Mouse (Mus musculus) megakaryocyte, adult 5-6 weeks (primary cell): Measurements from ENCODE around the gene Fam120a. TPM values are rescaled to one million over a fixed set of nuclear protein-coding genes. Genes with fewer than 3 reads are reported as not detected.

ENCODE experiments used
- ATAC-seq: 2 replicates; pipeline ENCODE4 v1.8.0; 2016; ENCODE audit warnings: mild to moderate bottlenecking, inconsistent platforms; ENCODE audit not compliant: poor library complexity, severe bottlenecking
- total RNA-seq, 2 experiments: library from RNA; stranded (forward) in 1 of 2; stranded (reverse) in 1 of 2; fragments of 153-499, 151-499 nt in 1 of 2; fragments of 221-1000, 200-1000 nt in 1 of 2; gene quantifications; 2 replicates each; pipeline versions ENCODE4 v1.2.3 to v1.2.4; 2015 to 2017

Fam120a gene
- total RNA-seq, 2 experiments from 2014 or later: 118 to 191 TPM

DNA sequence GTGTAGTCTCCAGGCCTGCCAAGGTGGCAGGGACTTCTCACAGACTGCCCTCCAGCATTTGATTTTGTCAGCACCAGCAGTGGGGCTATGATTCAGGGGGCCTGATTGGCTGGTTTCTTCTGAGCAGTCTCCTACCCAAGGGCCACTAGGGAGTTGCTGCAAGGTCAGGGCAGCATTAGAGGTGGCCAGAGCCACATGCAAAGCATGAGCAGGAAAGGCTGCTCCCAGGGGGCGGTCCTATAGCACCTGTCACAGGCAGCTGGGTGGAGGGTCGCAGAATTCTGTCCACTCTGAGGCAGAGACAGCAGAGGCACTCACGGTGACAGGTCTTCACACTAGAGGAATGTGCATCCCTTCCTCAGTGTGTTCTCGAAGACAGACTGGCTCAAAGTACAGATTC is 109.0 kb downstream of the Fam120a start:
- ATAC-seq: no peak

GRCm38 (mm10) chr13:48858054-48858453 is 109.8 kb downstream of the Fam120a start:
- ATAC-seq: no peak

DNA sequence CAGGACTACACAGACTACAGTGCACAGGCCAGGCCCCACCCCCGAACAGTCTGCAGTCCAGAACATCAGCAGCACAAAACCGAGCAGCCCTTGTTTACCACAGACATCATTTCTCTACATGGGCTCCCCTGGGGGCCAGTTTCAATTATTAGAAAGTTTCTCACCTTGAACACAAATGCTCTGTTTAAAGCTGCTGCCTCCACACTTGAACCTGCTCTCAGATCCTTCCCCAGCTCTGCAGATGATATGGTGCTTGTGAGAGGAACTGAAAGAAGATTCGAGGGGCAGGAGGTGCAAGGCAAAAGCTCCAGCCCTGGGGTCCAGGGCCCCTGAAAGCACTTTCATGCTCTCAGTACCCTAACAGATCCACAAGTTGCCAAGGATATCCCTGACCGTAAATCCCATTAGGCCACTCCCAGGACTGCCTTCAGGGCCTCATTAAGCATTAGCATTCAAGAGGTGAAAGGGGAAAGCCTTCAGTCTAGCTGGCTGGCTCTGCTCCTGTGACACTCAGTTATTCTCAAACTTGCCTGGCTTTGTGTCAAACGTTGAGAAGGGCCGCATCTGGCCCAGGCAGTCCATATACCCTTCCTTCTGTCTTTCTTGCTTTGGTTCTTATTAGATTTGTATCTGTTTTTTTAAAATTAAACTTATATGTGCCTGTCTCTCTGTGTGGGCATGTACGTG is 110.4 kb downstream of the Fam120a start:
- ATAC-seq: no peak

DNA sequence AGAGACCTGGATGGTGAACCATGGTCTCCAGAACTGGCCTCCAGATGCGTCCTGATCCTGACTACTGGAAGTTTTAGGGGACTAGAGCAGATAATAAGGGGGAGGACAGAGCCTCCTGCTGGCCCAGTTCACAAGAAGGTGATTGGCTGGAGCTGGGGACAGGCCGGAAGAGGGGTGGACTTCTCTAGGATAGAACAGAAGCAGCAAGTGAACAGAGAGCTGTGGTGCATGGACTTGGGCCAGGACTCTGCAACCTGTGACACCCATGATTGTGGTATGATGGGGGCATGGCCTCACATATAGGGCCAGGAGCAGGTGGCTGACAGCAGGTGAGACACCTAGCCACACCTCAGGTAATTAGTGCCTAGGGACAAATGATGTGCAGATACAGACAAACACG is 113.9 kb downstream of the Fam120a start:
- no peak for ATAC-seq

DNA sequence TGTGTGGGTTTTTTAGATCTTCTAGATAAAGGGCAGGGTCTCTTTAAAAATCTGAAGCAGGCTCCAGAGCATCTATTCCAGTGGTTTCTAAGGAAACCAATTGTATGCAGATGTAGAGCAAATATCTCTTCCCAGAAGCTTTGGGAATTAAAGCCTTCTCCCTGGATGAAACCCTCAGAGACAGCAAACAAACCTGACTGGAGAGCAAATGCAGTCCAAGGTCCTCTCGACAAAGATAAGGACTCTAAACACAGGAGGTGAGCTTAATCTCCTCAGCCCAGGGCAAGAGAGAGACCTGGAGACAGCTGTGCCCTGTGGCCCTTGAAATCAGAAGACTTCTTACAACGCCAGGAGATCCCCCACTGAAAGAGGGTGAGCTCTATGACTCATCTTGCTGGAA is 114.3 kb downstream of the Fam120a start:
- ATAC-seq: no peak

GRCm38 (mm10) chr13:48852859-48853258 is 115.0 kb downstream of the Fam120a start:
- 0 out of 2 replicates have a peak, but pooled peaks have one; percentile 24 for ATAC-seq

GRCm38 (mm10) chr13:48851719-48852118 is 116.1 kb downstream of the Fam120a start:
- ATAC-seq: no peak

GRCm38 (mm10) chr13:48850771-48851170 is 117.0 kb downstream of the Fam120a start:
- no peak for ATAC-seq

DNA sequence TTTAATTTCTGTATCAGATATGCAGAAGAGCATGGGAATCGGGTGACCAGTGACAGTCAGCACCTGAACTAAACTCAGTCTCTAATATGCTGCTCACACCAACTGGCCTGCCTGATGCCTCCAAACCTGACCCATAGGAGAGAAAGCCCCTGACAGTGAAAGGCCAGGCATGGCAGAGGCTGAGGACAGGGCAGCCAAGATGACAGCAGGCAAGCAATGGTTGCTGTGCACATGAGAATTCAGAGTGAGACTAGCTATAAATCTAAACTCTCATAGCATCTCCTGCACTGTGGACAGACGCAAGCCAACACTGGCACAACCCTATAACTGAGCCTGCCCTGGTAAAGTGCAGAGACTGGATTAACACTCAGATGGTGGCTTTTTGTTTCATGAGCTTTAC is 117.5 kb downstream of the Fam120a start:
- ATAC-seq: no peak

- ATAC-seq: no peak
Observed at GRCm38 (mm10) chr13:48849155-48849554, 118.7 kb downstream of the Fam120a start.

GRCm38 (mm10) chr13:48845308-48845707 is 122.5 kb downstream of the Fam120a start:
- no peak for ATAC-seq

DNA sequence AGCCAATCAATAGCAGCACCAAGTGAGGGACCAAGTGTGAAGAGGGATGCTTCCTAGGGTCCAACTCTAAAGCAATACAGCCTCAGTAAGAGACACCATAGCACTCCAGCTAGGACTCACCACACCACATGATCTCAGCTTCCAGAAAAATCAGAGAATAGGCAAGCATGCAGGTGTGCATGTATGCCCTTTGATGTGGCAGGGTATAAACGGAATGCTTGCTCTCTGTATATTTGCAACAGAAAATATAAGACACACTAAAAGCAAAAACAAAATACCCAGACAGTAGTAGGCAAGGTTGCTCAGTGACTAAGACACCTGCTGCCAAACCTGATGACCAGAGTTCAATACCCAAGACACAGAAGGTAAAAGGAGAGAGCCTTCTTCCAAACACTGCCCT is 124.3 kb downstream of the Fam120a start:
- no peak for ATAC-seq

GRCm38 (mm10) chr13:48841905-48842592 is 125.8 kb downstream of the Fam120a start:
- ATAC-seq: peak; percentile 89

GRCm38 (mm10) chr13:48838284-48838683 is 129.5 kb downstream of the Fam120a start:
- peak; percentile 57 for ATAC-seq

DNA sequence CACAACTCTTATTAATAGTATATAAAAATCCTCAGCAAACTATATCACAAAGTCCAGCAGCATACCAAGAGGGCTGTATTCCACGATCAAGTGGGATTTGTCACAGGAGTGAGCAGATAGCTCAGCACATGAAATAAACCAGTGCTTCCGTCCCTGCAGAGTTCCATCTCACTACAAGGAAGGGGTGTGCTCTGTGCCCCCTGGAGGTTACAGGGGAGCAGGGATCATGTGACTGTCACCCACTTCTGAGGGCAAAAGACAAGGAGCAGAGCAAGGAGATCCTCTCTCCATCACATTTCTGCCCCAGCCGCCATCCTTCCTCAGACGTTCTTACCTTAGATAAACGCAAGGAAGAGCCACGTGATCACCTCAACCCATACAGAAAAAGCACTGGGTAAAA is 130.3 kb downstream of the Fam120a start:
- ATAC-seq: no peak

GRCm38 (mm10) chr13:48830528-48831250 is 137.1 kb downstream of the Fam120a start:
- no peak for ATAC-seq

DNA sequence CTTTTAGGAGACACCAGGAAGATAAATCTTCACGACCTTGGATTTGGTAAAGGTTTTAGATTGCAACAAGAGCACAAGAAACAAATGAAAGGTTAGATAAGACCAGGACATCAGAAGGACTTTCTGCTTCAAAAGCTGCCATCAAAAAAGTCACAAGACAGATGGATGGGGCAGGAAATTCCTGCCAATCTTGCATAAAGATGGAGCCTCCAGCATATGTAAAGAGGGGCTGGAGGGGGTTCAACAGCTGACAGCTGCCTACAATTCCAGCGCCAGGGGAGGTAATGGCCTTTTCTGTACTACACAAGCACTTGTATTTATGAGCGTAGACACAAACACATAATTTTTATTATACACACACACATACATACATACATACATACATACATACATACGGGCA is 138.0 kb downstream of the Fam120a start:
- no peak for ATAC-seq

Other genes starting within 250 kb of the Fam120a start
- gene Phf2, start 96.9 kb downstream of the Fam120a start, total RNA-seq (2015): 24.8 and 26.8 TPM in 2 replicates
- gene Phf2, start 96.9 kb downstream of the Fam120a start, total RNA-seq (2017): 9.9 and 15.3 TPM in 2 replicates
- gene Wnk2, start 180.0 kb upstream of the Fam120a start, total RNA-seq (2015): 0.66 and 1.6 TPM in 2 replicates
- 0.33 and 0.48 TPM in 2 replicates for gene Wnk2, start 180.0 kb upstream of the Fam120a start, total RNA-seq (2017)
- gene Ninj1, start 219.5 kb upstream of the Fam120a start, total RNA-seq (2015): 76.1 and 81.6 TPM in 2 replicates
- 33.4 and 48.2 TPM in 2 replicates for gene Ninj1, start 219.5 kb upstream of the Fam120a start, total RNA-seq (2017)
- 85.5 and 103 TPM in 2 replicates for gene Card19, start 248.0 kb upstream of the Fam120a start, total RNA-seq (2015)
- gene Card19, start 248.0 kb upstream of the Fam120a start, total RNA-seq (2017): 91.0 and 123 TPM in 2 replicates